Mouse (Mus musculus) heart, adult 2 months (tissue): ENCODE data around the gene Grrp1.

Source experiments
- CTCF ChIP-seq: fragments of 200-600 bp; IDR thresholded peaks from 2 replicates; pipeline ENCODE4 v1.8.1; 2022; ENCODE audit warnings: antibody characterized with exemption, mild to moderate bottlenecking, moderate library complexity
- EP300 ChIP-seq: fragments of 200-500 bp; IDR thresholded peaks from 2 replicates; pipeline ENCODE4 v1.6.1; 2011; ENCODE audit warnings: low read depth, low read length, control low read depth; ENCODE audit not compliant: insufficient read depth
- POLR2A ChIP-seq: fragments of 200-500 bp; IDR thresholded peaks from 2 replicates; pipeline ENCODE4 v1.6.1; 2011; ENCODE audit warnings: mild to moderate bottlenecking, low read depth, low read length, control low read depth; ENCODE audit not compliant: insufficient read depth

GRCm38 (mm10) chr4:134287168-134287564 is 33.3 kb upstream of the Grrp1 start:
- TF ChIP-seq EP300 (0 out of 2 replicates have a peak, but pooled peaks have one; percentile 51), CTCF (peak; percentile 64), POLR2A (peak; percentile 76)
